ENCODE assay signal across 10 mouse cellular contexts in genomic region chr5:66346756-66347155, GRCm38 (mm10).
"Had no signal": no experiment of that assay in that cellular context is flagged by ENCODE, and none has a peak within 500 bp of the region (broad histone marks: within the 10 kb centered on the region; RNA-seq: fewer than 3 reads in every experiment).

No protein-coding gene starts in this region.

- H3K36me3 ChIP-seq: hindbrain, embryonic 15.5 days; limb, embryonic 15.5 days; midbrain, embryonic 12.5 days; neural tube, embryonic 13.5 days had no signal

- H3K27ac ChIP-seq: hindbrain, embryonic 15.5 days; left cerebral cortex, adult 2 months; limb, embryonic 15.5 days; liver, embryonic 14.5 days; midbrain, embryonic 12.5 days; neural tube, embryonic 13.5 days had no signal

- H3K4me2 ChIP-seq: hindbrain, embryonic 15.5 days; limb, embryonic 15.5 days; midbrain, embryonic 12.5 days; neural tube, embryonic 13.5 days had no signal

- H3K4me3 ChIP-seq: hindbrain, embryonic 15.5 days; left cerebral cortex, adult 2 months; limb, embryonic 15.5 days; midbrain, embryonic 12.5 days; neural tube, embryonic 13.5 days had no signal

- H3K9me3 ChIP-seq: hindbrain, embryonic 15.5 days; limb, embryonic 15.5 days; midbrain, embryonic 12.5 days; neural tube, embryonic 13.5 days had no signal

- ATAC-seq: midbrain, embryonic 16.5 days had no signal

- H3K27me3 ChIP-seq: hindbrain, embryonic 15.5 days; limb, embryonic 15.5 days; midbrain, embryonic 12.5 days; neural tube, embryonic 13.5 days had no signal

- DNase-seq: lung, adult 18-20 months; right cerebral cortex, postnatal 14 days; thymus, postnatal 36 days had no signal

- H3K9ac ChIP-seq: hindbrain, embryonic 15.5 days; limb, embryonic 15.5 days; liver, embryonic 14.5 days; midbrain, embryonic 12.5 days; neural tube, embryonic 13.5 days had no signal
